Mouse (Mus musculus) ES-Bruce4 (cell line): ENCODE measurements around the gene Olfr960.

Experiments
- CTCF ChIP-seq: IDR thresholded peaks from one replicate; pipeline ENCODE4 v1.8.1; 2011; ENCODE audit warnings: low read depth, low read length
- EP300 ChIP-seq: IDR thresholded peaks from 2 replicates; pipeline ENCODE4 v1.6.1; 2011; ENCODE audit warnings: low read depth, low read length; ENCODE audit not compliant: insufficient read depth

DNA sequence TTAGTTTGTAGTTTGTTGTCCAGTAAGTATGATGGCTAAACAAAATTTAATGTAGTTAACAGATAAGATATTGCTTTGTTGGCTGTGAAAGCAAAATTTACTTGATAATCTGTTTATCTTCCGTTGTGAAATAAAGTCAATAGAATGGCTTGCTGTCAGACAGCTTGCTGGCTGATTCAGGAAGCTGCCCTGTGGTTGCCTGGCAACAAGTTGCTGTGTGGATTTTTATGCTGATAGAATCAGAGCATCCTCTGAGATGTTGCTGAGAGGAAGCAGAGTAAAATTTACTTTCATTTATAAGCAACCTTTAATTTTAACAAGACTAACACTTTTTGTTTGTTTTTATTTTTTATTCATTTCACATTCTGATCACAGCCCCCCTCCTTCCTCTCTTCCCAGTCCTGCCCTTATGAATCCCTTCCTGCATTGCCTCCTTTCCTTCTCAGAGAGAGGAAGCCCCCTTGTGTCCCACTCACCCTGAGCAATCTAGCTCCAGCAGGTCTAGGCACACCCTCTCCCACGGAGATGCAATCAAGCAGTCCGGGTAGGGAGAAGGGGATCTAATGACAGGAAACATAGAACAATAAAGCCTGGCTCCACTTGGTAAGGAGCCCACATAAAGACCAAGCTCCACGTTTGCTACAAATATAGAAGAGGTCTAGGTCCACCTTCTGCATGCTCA, 12.9 kb downstream of the Olfr960 start:
- no peak for TF ChIP-seq EP300
- no peak for TF ChIP-seq CTCF
